Mouse (Mus musculus): ENCODE data around the gene Upb1.

DNA sequence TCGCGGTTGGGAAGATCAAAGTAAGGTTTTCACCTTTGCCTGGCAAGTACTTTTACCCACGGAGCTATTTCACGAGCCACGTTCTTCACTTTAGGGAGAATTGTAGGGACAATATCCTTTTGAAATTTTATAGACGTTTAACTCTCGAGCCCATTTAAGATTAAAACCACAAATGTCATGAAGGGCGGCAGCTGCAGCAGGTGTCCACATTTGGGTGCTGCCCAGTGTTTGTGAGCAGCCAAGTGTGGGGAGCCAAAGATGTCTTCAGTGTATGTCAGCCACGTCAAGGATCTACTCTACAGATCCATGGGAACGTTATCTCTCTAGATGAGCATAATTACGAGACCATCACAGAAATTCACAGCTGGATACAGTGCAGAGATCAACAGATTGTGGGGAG is 46.6 kb downstream of the Upb1 start:
- TF ChIP-seq CTCF (IDR thresholded peaks at IDR 0.05; ENCODE audit: borderline replicate concordance, control insufficient read depth, extremely low read depth, insufficient read depth, low read length, poor library complexity) (no peak), POLR2A (IDR thresholded peaks at IDR 0.05; ENCODE audit: control insufficient read depth, extremely low read depth, insufficient read depth, low read length, poor library complexity) (no peak)
